Mouse (Mus musculus) MN1 (cell line): ENCODE results near the gene Osbpl8.
A peak's percentile ranks its signal among the peaks of the same experiment; 100 is the strongest.
"Not testable (repeated sequence)": the region's sequence is repeated elsewhere in the genome, so short reads cannot be mapped to it uniquely, and the experiment has no call there.

ENCODE experiments used
- DNase-seq: peaks from one replicate; pipeline ENCODE4 v3.0.0-alpha.2; 2016; ENCODE audit warnings: low spot score

Osbpl8 gene

DNA sequence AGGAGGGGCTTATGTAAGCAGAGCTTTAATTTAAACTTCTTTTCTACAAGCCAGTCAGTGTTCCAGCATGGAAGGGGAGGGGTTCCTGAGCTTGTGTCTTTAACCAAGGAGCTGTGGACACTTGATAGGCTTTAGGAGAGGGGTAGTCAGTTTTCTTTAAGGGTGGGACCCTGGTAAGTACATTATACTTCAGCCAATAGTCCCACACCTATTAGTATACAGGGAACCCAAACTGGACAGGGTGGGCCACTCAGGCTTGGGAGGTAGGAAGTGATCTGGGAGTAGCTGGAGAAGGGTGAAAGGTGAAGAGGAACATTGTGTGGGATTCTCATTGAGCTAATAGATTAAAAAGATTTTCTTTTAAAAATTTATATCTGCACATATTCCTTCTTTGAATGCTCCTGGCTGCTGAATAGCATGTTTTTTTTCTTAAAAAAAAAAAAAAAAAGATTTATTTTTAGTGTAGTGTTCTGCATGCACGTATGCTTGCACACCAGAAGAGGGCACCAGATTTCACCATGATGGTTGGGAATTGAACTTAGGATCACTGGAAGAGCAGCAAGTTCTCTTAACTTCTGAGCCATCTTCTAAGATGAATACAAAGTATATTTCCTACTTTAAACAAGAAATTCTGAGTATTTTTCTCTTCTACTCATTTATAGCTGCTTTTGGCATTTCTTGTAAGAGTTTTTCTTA, 21.2 kb downstream of the Osbpl8 start:
- no peak for DNase-seq

GRCm38 (mm10) chr10:111189022-111189555, 24.5 kb downstream of the Osbpl8 start:
- no peak for DNase-seq

- no peak for DNase-seq
These were observed 25.7 kb downstream of the Osbpl8 start for GRCm38 (mm10) chr10:111190110-111190795.

DNA sequence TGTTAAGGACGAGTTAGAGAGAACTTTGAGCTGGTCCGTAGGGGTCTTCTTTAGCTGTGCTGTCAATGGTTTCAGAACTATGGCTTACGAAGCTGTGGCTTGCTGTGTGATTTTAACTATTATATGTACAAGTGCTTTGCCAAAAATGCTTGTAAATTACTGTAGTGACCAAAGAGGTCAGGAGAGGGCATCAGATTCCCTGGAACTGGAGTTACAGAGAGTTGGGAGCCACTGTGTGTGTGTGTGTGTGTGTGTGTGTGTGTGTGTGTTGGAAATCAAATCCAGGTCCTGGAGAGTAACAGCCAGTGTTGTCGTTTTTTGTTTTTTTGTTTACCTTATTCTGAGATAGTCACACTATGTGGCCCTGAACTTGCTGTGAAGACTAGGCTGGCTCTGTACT, 29.0 kb downstream of the Osbpl8 start:
- DNase-seq, result no peak

GRCm38 (mm10) chr10:111196191-111196590, 31.6 kb downstream of the Osbpl8 start:
- DNase-seq, result no peak

DNA sequence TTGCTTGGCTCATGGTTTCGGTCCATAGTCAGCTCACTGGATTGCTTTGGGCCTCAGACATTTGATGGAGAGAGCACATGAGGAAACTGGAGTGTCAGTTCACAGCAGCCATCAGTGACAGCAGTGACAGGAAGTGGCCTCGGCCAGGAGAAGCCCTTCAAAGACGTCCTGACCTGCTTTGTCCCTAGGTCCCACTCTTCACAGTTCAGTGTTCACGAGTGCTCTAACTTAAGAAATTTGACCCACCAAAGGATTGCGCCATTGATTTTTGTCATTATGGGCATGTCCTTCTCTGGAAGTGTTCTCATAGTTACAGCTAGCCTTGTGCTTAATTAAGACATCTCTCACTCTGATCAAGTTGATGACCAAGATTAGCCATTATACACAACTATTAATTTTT, 34.2 kb downstream of the Osbpl8 start:
- not testable (repeated sequence) for DNase-seq

- DNase-seq, result no peak
These were observed 36.6 kb downstream of the Osbpl8 start for GRCm38 (mm10) chr10:111201120-111201519.

DNA sequence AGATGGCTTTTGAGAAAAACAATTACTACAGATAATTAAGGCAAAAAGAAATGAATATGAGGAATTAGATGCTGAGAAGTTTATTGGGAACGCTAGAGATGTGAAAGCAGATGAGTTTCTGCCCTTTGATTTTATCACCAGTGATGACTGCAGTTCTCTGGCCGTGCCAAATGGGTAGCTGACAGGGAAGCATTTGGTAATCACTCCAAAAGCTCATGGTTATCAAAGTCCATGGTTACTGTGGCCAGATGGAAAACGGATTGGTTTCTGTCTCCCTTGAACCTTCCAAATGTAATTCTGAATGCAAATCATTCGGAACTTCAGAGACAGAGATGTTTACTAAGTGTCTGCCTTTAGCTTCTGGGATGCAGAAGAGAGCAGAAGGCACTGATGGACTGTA, 37.1 kb downstream of the Osbpl8 start:
- DNase-seq, result no peak

GRCm38 (mm10) chr10:111204089-111204488, 39.5 kb downstream of the Osbpl8 start:
- no peak for DNase-seq

- no peak for DNase-seq
These were observed 40.9 kb downstream of the Osbpl8 start for GRCm38 (mm10) chr10:111205421-111205820.

- no peak for DNase-seq
These were observed 42.8 kb downstream of the Osbpl8 start for GRCm38 (mm10) chr10:111207386-111207785.

- DNase-seq, result no peak
These were observed 49.5 kb downstream of the Osbpl8 start for GRCm38 (mm10) chr10:111214084-111214483.

DNA sequence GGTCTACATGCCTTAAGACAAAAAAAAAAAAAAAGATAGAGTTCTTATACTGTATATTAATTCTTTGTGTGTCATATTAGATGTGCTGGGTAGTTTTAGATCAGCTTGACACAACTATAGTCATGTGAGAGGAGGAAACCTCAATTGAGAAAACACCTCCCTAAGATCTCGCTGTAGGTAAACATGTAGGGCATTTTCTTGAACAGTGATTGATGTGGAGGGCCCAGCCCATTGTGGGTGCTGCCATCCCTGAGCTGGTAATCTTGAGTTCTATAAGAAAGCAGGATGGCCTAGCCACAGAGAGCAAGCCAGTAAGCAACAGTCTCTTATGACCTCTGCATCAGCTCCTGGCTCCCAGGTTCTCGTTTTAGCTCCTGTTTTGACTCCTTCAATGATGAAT, 50.1 kb downstream of the Osbpl8 start:
- no peak for DNase-seq

GRCm38 (mm10) chr10:111215572-111215971, 51.0 kb downstream of the Osbpl8 start:
- DNase-seq, result no peak

DNA sequence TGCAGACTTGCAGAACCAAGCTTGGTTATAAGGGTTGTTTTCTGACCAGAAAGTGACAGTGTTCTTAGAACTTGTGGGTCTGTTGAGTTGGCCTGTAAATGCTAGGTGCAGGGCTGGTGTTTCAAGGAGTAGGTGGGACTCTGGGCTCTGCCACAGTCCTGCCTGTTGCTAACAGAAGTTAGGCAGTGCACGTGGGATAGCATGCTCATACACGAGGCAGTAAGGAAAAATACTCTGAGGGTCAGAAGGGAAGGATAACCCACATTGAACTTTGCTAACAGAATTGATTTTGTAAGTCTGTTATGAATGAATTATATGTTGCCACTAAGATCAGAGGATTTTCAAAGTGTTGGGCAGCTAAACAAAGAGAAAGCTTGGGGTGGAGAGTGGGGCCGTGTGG, 51.6 kb downstream of the Osbpl8 start:
- no peak for DNase-seq

DNA sequence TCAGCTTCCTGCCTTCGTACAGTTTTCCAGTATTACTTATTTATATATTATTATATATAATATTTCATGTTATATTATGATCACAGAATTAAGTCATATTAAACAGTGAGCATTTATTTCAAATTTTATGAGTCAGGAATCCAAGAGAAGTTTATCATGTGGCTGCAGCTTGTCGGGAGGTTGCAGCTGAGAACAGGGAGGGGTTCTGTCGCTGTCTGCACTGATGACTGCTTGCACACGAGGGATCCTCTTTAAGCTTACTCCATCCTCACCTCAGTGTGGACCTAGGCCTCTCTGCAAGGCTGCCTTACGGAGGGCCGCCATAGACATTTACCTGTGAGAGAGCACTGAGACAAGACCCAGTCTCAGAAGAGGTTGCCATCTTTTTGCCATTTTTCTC, 58.0 kb downstream of the Osbpl8 start:
- DNase-seq, result no peak

DNA sequence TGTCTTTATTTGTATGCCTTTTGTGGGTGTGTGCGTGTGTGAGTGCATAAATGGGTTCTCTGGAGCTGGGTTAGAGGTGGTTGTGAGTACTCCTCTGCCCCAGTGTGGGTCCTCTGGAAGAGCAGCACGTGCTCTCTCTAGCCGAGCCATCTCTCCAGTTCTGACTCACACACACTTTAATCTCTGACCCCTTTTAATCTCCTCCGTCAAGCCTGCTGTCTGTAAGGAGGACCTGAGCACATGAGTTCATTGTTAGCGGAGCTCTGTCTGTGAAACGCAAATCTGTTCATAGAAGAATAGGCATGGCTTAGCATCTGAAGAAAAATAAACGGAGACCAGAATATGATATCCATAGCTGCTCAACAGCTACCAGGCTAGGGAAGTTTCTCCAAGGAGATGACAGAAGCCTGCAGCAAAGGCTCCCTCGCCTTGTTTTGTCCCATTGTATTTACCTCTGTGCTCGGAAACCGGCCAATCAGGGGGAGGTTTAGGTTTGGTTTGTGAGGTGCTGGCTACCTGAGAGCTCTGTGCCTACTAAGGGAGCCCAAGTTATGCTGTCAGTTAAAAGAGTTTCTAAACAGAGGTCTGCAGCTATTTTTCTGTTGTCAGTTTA, 58.8 kb downstream of the Osbpl8 start:
- no peak for DNase-seq

DNA sequence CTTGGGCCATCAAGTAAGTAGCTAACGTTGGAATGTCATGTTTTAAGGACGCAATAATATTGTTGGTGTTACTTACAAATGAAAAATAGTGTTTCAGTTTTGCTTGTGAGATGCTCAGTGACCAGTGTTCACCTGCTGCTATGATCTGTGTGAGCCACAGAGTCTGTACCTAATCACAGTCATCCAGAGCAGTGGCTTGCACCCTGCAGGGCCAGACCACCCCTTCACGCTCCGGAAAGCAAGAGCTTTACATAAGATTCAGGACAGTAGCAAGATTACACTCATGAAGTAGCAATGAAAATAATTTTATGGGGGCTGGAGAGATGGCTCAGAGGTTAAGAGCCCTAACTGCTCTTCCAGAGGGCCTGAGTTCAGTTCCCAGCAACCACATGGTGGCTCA, 60.1 kb downstream of the Osbpl8 start:
- DNase-seq, result no peak

DNA sequence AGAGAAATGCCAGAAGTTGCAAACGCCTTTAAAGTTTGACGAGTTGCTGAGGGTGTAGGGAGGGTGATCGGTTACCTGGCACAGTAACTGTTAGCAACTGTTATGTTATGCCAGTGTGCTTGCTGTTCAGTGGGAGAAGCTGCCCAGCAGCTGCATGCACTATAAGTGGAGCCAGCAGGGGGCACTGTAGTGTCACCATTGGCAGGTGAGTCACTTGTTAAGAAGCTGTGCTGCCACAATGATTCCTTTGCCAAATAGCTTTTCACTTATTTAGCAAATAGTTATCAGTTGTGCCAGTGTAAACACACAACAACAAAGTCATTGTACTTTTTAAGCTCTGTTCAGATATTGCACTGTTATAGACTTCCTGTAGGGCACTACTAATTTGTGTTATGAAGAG, 62.0 kb downstream of the Osbpl8 start:
- DNase-seq, result peak; percentile 90

DNA sequence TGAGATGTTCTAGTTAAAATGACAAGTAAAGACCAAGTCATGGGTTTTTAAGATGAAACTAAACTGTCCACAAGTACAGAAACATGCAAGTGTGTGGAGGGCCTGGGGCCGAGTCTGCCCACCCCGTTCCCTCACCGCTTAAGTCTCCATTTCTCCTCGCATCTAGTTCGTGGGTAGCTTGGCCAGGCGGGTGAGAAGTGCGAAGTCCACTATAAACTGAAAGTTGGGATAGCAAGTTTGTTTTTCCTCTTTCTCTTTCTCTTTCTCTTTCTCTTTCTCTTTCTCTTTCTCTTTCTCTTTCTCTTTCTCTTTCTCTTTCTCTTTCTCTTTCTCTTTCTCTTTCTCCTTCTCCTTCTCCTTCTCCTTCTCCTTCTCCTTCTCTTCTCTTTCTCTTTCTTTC, 67.7 kb downstream of the Osbpl8 start:
- not testable (repeated sequence) for DNase-seq

GRCm38 (mm10) chr10:111233476-111234130, 69.1 kb downstream of the Osbpl8 start:
- no peak for DNase-seq

DNA sequence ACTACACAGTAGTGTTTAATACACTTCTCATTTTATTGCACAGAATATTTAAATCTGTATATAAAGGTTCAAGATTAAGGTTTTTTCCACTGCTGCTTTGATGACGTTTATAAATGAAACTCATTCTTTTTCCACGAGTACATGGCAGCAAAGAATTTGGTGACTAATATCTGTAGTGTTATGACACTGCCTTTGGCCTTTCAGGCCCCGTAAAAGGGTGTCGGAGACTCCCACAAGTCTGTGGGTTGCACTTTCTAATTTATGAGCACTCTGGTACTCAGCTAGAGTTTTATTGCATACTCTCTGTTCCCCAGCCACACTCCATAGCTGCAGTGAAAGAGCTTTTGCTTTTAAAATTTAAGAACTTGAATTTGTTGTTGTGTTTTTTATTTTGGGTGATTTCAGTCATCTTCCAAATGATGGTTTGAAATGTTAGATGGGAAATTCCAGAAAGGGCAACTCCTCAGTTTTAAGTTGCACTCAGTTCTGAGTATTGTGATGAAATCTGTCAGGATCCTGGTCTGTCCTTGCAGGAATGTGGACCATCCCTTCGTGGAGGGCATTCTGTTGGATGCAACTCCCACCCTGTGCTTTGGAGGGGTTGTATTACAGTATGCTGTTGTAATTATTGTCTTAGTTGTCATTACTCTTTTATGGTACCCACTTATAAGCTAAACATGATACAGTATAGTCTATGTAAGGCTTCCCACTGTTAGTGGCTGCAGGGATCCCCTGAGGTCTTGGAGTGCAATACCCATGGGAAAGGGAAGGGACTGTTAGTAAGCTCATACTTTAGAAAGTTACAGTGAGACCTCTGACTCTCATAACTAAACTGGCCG, 70.1 kb downstream of the Osbpl8 start:
- no peak for DNase-seq
